Mouse (Mus musculus) heart, postnatal 10 days (tissue): ENCODE data around the gene Leng8. TPM values are rescaled to one million over a fixed set of nuclear protein-coding genes. Genes with fewer than 3 reads are reported as not detected.
A peak's percentile ranks its signal among the peaks of the same experiment; 100 is the strongest.

ENCODE experiments used
- DNase-seq, 2 experiments: peaks; one replicate each; pipeline ENCODE4 v3.0.0; 2021
- intact Hi-C: fragments of 180-260 bp; cut with DNase I; formaldehyde crosslinking; loops from one replicate; pipeline ENCODE4 v1.15.1; 2025
- total RNA-seq, 2 experiments: library from RNA; stranded (reverse); gene quantifications; 2 replicates each; pipeline ENCODE4 v1.2.3; 2021

Gene Leng8
- total RNA-seq, 2 experiments from 2014 or later = 57.3 to 57.9 TPM

GRCm38 (mm10) chr7:4125306-4125705, 11.5 kb upstream of the Leng8 start:
- DNase-seq = no peak
- intact Hi-C loops = no loop called here

GRCm38 (mm10) chr7:4126992-4127785, 9.7 kb upstream of the Leng8 start:
- intact Hi-C loops = no loop called here
- no peak for DNase-seq

- DNase-seq = no peak
- intact Hi-C loops = no loop called here
Observed at GRCm38 (mm10) chr7:4127894-4128293, 8.9 kb upstream of the Leng8 start.

GRCm38 (mm10) chr7:4128860-4129259, 8.0 kb upstream of the Leng8 start:
- DNase-seq = peak; percentile 80 to 84
- intact Hi-C loops = no loop called here

- intact Hi-C loops = loop anchor here (1.0 to 10.0 kb wide), 3 partner anchors 164 to 340 kb away; no protein-coding TSS in a partner anchor
- peak; percentile 81 to 90 for DNase-seq
Observed at GRCm38 (mm10) chr7:4130686-4131452, 6.0 kb upstream of the Leng8 start.

- DNase-seq = no peak
- intact Hi-C loops = loop anchor here (1.0 to 10.0 kb wide), 3 partner anchors 163 to 339 kb away; no protein-coding TSS in a partner anchor
Observed at GRCm38 (mm10) chr7:4131964-4132363, 4.9 kb upstream of the Leng8 start.

- no peak for DNase-seq
- intact Hi-C loops = loop anchor here (10.0 kb wide), 1 partner anchor 162 kb away; no protein-coding TSS in a partner anchor
Observed at GRCm38 (mm10) chr7:4132581-4132980, 4.3 kb upstream of the Leng8 start.

GRCm38 (mm10) chr7:4132998-4133397, 3.8 kb upstream of the Leng8 start:
- intact Hi-C loops = loop anchor here (10.0 kb wide), 1 partner anchor 162 kb away; no protein-coding TSS in a partner anchor
- DNase-seq = no peak

- no peak for DNase-seq
- intact Hi-C loops = loop anchor here (5.0 to 10.0 kb wide), 3 partner anchors 160 to 443 kb away; partner anchors contain the start of genes Mboat7 and Tsen34
Observed at GRCm38 (mm10) chr7:4134911-4135310, 1.9 kb upstream of the Leng8 start.

GRCm38 (mm10) chr7:4136404-4136770, 452 bp upstream of the Leng8 start:
- intact Hi-C loops = loop anchor here (5.0 to 10.0 kb wide), 3 partner anchors 158 to 444 kb away; partner anchors contain the start of genes Mboat7 and Tsen34

GRCm38 (mm10) chr7:4137746-4138145, 907 bp downstream of the Leng8 start:
- intact Hi-C loops = loop anchor here (5.0 to 10.0 kb wide), 3 partner anchors 157 to 445 kb away; partner anchors contain the start of genes Mboat7 and Tsen34
- no peak for DNase-seq

More at GRCm38 (mm10) chr7:4136404-4136770, 452 bp upstream of the Leng8 start:
- DNase-seq = no peak

GRCm38 (mm10) chr7:4138181-4138580, 1.3 kb downstream of the Leng8 start:
- DNase-seq = no peak
- intact Hi-C loops = loop anchor here (5.0 to 10.0 kb wide), 3 partner anchors 157 to 446 kb away; partner anchors contain the start of genes Mboat7 and Tsen34

GRCm38 (mm10) chr7:4138671-4139070, 1.8 kb downstream of the Leng8 start:
- intact Hi-C loops = loop anchor here (5.0 to 10.0 kb wide), 3 partner anchors 156 to 446 kb away; partner anchors contain the start of genes Mboat7 and Tsen34
- no peak for DNase-seq

GRCm38 (mm10) chr7:4139391-4139790, 2.6 kb downstream of the Leng8 start:
- no peak for DNase-seq
- intact Hi-C loops = loop anchor here (5.0 to 10.0 kb wide), 3 partner anchors 155 to 447 kb away; partner anchors contain the start of genes Mboat7 and Tsen34

GRCm38 (mm10) chr7:4141648-4142325, 4.9 kb downstream of the Leng8 start:
- no peak for DNase-seq
- intact Hi-C loops = loop anchor here (10.0 kb wide), 1 partner anchor 497 kb away; the partner anchor contains the start of gene Cnot3

GRCm38 (mm10) chr7:4142796-4143445, 6.1 kb downstream of the Leng8 start:
- intact Hi-C loops = loop anchor here (10.0 kb wide), 1 partner anchor 498 kb away; the partner anchor contains the start of gene Cnot3
- no peak for DNase-seq

- no peak for DNase-seq
- intact Hi-C loops = loop anchor here (10.0 kb wide), 1 partner anchor 499 kb away; the partner anchor contains the start of gene Cnot3
Observed at GRCm38 (mm10) chr7:4143506-4143905, 6.7 kb downstream of the Leng8 start.

- intact Hi-C loops = loop anchor here (10.0 kb wide), 1 partner anchor 499 kb away; the partner anchor contains the start of gene Cnot3
- DNase-seq = no peak
Observed at GRCm38 (mm10) chr7:4144046-4144445, 7.2 kb downstream of the Leng8 start.
